Mouse (Mus musculus) heart, embryonic 12.5 days (tissue): ENCODE data around the gene Cnp. TPM values are rescaled to one million over a fixed set of nuclear protein-coding genes. Genes with fewer than 3 reads are reported as not detected.

Source experiments
- polyA plus RNA-seq: library from polyadenylated mRNA; unstranded; fragments of >200 nt; fragmentation: Nextera tagmentation; extraction: Ambion mirVana; gene quantifications from 2 replicates; pipeline ENCODE4 v1.2.1, GENCODE M21; 2016

The Cnp gene
- polyA plus RNA-seq, 1 experiment from 2014 or later = 22.1 TPM

Other genes starting within 250 kb of the Cnp start
- not detected in 2 replicates for gene Gast, start 240.5 kb upstream of the Cnp start, polyA plus RNA-seq
- 11.1 and 12.3 TPM in 2 replicates for gene Hap1, start 218.8 kb upstream of the Cnp start, polyA plus RNA-seq
- 107 and 109 TPM in 2 replicates for gene Jup, start 177.1 kb upstream of the Cnp start, polyA plus RNA-seq
- gene P3h4, start 160.1 kb upstream of the Cnp start, polyA plus RNA-seq = 69.7 and 78.3 TPM in 2 replicates
- gene Fkbp10, start 159.2 kb upstream of the Cnp start, polyA plus RNA-seq = 114 and 124 TPM in 2 replicates
- gene Nt5c3b, start 133.1 kb upstream of the Cnp start, polyA plus RNA-seq = 101 and 104 TPM in 2 replicates
- gene Klhl10, start 133.0 kb upstream of the Cnp start, polyA plus RNA-seq = 0.65 and 0.76 TPM in 2 replicates
- gene Klhl11, start 102.2 kb upstream of the Cnp start, polyA plus RNA-seq = 9.5 and 9.8 TPM in 2 replicates
- 93.7 and 99.0 TPM in 2 replicates for gene Acly, start 46.9 kb upstream of the Cnp start, polyA plus RNA-seq
- 0.30 and 0.77 TPM in 2 replicates for gene Ttc25, start 29.3 kb upstream of the Cnp start, polyA plus RNA-seq
- gene Nkiras2, start 44.3 kb downstream of the Cnp start, polyA plus RNA-seq = 59.7 and 60.7 TPM in 2 replicates
- 207 and 213 TPM in 2 replicates for gene Dnajc7, start 45.3 kb downstream of the Cnp start, polyA plus RNA-seq
- gene Zfp385c, start 117.6 kb downstream of the Cnp start, polyA plus RNA-seq = 0.41 TPM in 1 of 2 replicates, not detected in the other
- gene Dhx58, start 129.4 kb downstream of the Cnp start, polyA plus RNA-seq = 0.74 and 0.90 TPM in 2 replicates
- gene Kat2a, start 137.6 kb downstream of the Cnp start, polyA plus RNA-seq = 45.4 and 49.0 TPM in 2 replicates
- gene Hspb9, start 138.9 kb downstream of the Cnp start, polyA plus RNA-seq = 0.27 TPM in 1 of 2 replicates, not detected in the other
- gene Rab5c, start 163.3 kb downstream of the Cnp start, polyA plus RNA-seq = 10.5 and 11.4 TPM in 2 replicates
- not detected in 2 replicates for gene Kcnh4, start 185.0 kb downstream of the Cnp start, polyA plus RNA-seq
- gene Hcrt, start 188.0 kb downstream of the Cnp start, polyA plus RNA-seq = not detected in 2 replicates
- gene Ghdc, start 196.1 kb downstream of the Cnp start, polyA plus RNA-seq = 6.5 and 7.0 TPM in 2 replicates